Mouse (Mus musculus) limb, embryonic 14.5 days (tissue): ENCODE data around the gene Ankrd60. TPM values are rescaled to one million over a fixed set of nuclear protein-coding genes. Genes with fewer than 3 reads are reported as not detected.

Experiments used
- ATAC-seq: fragments of 200-750 bp; cut with Nextera tagmentation; 2 replicates; pipeline ENCODE4 v1.8.0; 2017; ENCODE audit warnings: low read depth, moderate number of reproducible peaks, moderate TSS enrichment; ENCODE audit not compliant: low FRiP score
- DNase-seq: peaks from one replicate; pipeline ENCODE4 v3.0.0-alpha.2; 2015; ENCODE audit warnings: low spot score
- H3K27ac ChIP-seq: fragments of 300-500 bp; sonication (generic); replicated peaks from 2 replicates; pipeline ENCODE4 v1.5.1; 2014; ENCODE audit warnings: low read depth, mild to moderate bottlenecking, low read length, moderate library complexity, mixed read lengths
- H3K27me3 ChIP-seq: fragments of 300-500 bp; sonication (generic); 2 replicates; pipeline ENCODE4 v1.6.1; 2014; ENCODE audit warnings: low read length, mixed read lengths; ENCODE audit not compliant: control insufficient read depth, insufficient read depth
- H3K36me3 ChIP-seq: fragments of 300-500 bp; sonication (generic); 2 replicates; pipeline ENCODE4 v1.6.1; 2014; ENCODE audit warnings: mild to moderate bottlenecking, low read length, moderate library complexity, mixed read lengths; ENCODE audit not compliant: control insufficient read depth, insufficient read depth
- H3K4me1 ChIP-seq: fragments of 300-500 bp; sonication (generic); 2 replicates; pipeline ENCODE4 v1.6.1; 2014; ENCODE audit warnings: antibody characterized with exemption, low read length, mixed read lengths; ENCODE audit not compliant: control insufficient read depth, insufficient read depth
- H3K4me2 ChIP-seq: fragments of 300-500 bp; sonication (generic); replicated peaks from 2 replicates; pipeline ENCODE4 v1.6.1; 2014; ENCODE audit warnings: low read depth, mild to moderate bottlenecking, low read length, moderate library complexity; ENCODE audit not compliant: severe bottlenecking
- H3K4me3 ChIP-seq: fragments of 300-500 bp; sonication (generic); replicated peaks from 2 replicates; pipeline ENCODE4 v1.5.1; 2014; ENCODE audit warnings: low read length
- H3K9ac ChIP-seq: fragments of 300-500 bp; sonication (generic); 2 replicates; pipeline ENCODE4 v1.6.1; 2014; ENCODE audit warnings: mild to moderate bottlenecking, low read depth, low read length, moderate library complexity; ENCODE audit not compliant: severe bottlenecking
- H3K9me3 ChIP-seq: fragments of 300-500 bp; sonication (generic); 2 replicates; pipeline ENCODE4 v1.6.1; 2016; ENCODE audit warnings: low read length; ENCODE audit not compliant: control insufficient read depth
- POLR2A ChIP-seq: fragments of 200-500 bp; IDR thresholded peaks from 2 replicates; pipeline ENCODE4 v1.8.0; 2012; ENCODE audit warnings: inconsistent platforms, mild to moderate bottlenecking, moderate library complexity, borderline replicate concordance; ENCODE audit not compliant: insufficient read depth, insufficient read length; ENCODE audit errors: extremely low read depth
- WGBS: fragments of 180-500 bp; shearing (Covaris S2); extraction: QIAGEN DNeasy Blood & Tissue Kit; methylation state at CpG from one replicate; pipeline ENCODE4 v1.1.7; 2014; 5-methylcytosine and 5-hydroxymethylcytosine counted together
- polyA plus RNA-seq, 2 experiments: library from polyadenylated mRNA; depleted of rRNA in 1 of 2; stranded (reverse) in 1 of 2; unstranded in 1 of 2; fragments of >200 nt; fragmentation: Nextera tagmentation in 1 of 2; extraction: Ambion mirVana in 1 of 2; gene quantifications; 2 replicates each; pipeline versions ENCODE4 v1.2.1 to v1.2.3; 2012 to 2014

Gene Ankrd60
- polyA plus RNA-seq (2012; rRNA removed) (not detected in 2 replicates), polyA plus RNA-seq (2014; fragmentation: Nextera tagmentation; extraction: Ambion mirVana) (not detected in 2 replicates)

- no peak for TF ChIP-seq POLR2A
- Histone ChIP-seq H3K4me2 (peak within 1 kb of the TSS; percentile 85), H3K9me3 (no peaks in the 10 kb centered on the region), H3K36me3 (no peaks in the 10 kb centered on the region), H3K27me3 (no peaks in the 10 kb centered on the region), H3K27ac (no peak within 1 kb of the TSS), H3K4me1 (peaks cover 5% of the 10 kb centered on the region; the same call in 1 of the 2 replicates), H3K4me3 (peak within 1 kb of the TSS; percentile 42), H3K9ac (peak within 1 kb of the TSS; percentile 60)
- DNase-seq (no peak), ATAC-seq (peak; percentile 69)
- 19% methylated on average over 25 of the region's 58 CpGs for WGBS
Measured at GRCm38 (mm10) chr2:173577669-173578557, at the start of gene Ankrd60. TSS of gene Ankrd60 (minus strand) at chr2:173578365.

GRCm38 (mm10) chr2:173625786-173626185 is 47.6 kb upstream of the Ankrd60 start:
- ATAC-seq (no peak), DNase-seq (no peak)
- Histone ChIP-seq H3K27ac (no peak overlapping the region), H3K9ac (no peak overlapping the region), H3K36me3 (no peaks in the 10 kb centered on the region), H3K9me3 (no peaks in the 10 kb centered on the region), H3K4me2 (no peak overlapping the region), H3K4me3 (no peak overlapping the region), H3K4me1 (peaks cover 3% of the 10 kb centered on the region; the same call in 1 of the 2 replicates), H3K27me3 (no peaks in the 10 kb centered on the region)
- no peak for TF ChIP-seq POLR2A
- 93% methylated on average over 3 of the region's 3 CpGs for WGBS

- Histone ChIP-seq H3K36me3 (no peaks in the 10 kb centered on the region), H3K4me2 (no peak overlapping the region), H3K27ac (no peak overlapping the region), H3K9me3 (no peaks in the 10 kb centered on the region), H3K4me3 (no peak overlapping the region), H3K4me1 (peaks cover 3% of the 10 kb centered on the region; the same call in 1 of the 2 replicates), H3K9ac (no peak overlapping the region), H3K27me3 (no peaks in the 10 kb centered on the region)
- ATAC-seq (no peak; the same call in 1 of the 2 replicates), DNase-seq (no peak)
- WGBS, result 41% methylated on average over 7 of the region's 7 CpGs
- no peak for TF ChIP-seq POLR2A
Measured at GRCm38 (mm10) chr2:173624667-173625066, 46.5 kb upstream of the Ankrd60 start.

- Histone ChIP-seq H3K4me2 (no peak overlapping the region), H3K27ac (no peak overlapping the region), H3K4me3 (no peak overlapping the region), H3K27me3 (no peaks in the 10 kb centered on the region), H3K9me3 (no peaks in the 10 kb centered on the region), H3K9ac (no peak overlapping the region), H3K4me1 (peaks cover 3% of the 10 kb centered on the region; the same call in 1 of the 2 replicates), H3K36me3 (no peaks in the 10 kb centered on the region)
- ATAC-seq (0 out of 2 replicates have a peak, but pooled peaks have one; percentile 26), DNase-seq (peak; percentile 57)
- 68% methylated on average over 7 of the region's 7 CpGs for WGBS
- no peak for TF ChIP-seq POLR2A
Measured at GRCm38 (mm10) chr2:173622173-173622601, 44.0 kb upstream of the Ankrd60 start.

GRCm38 (mm10) chr2:173620645-173621044 is 42.5 kb upstream of the Ankrd60 start:
- Histone ChIP-seq H3K9me3 (no peaks in the 10 kb centered on the region), H3K27ac (no peak overlapping the region), H3K4me1 (peaks cover 3% of the 10 kb centered on the region; the same call in 1 of the 2 replicates), H3K36me3 (no peaks in the 10 kb centered on the region), H3K9ac (no peak overlapping the region), H3K4me3 (no peak overlapping the region), H3K27me3 (no peaks in the 10 kb centered on the region), H3K4me2 (no peak overlapping the region)
- no peak for TF ChIP-seq POLR2A
- DNase-seq (no peak), ATAC-seq (no peak)
- 100% methylated on average over 4 of the region's 4 CpGs for WGBS
